Mouse (Mus musculus): ENCODE measurements around the gene Chd2. TPM values are rescaled to one million over a fixed set of nuclear protein-coding genes. Genes with fewer than 3 reads are reported as not detected.

Gene Chd2
- total RNA-seq, 2 experiments from 2014 or later, result 47.5 to 118 TPM

DNA sequence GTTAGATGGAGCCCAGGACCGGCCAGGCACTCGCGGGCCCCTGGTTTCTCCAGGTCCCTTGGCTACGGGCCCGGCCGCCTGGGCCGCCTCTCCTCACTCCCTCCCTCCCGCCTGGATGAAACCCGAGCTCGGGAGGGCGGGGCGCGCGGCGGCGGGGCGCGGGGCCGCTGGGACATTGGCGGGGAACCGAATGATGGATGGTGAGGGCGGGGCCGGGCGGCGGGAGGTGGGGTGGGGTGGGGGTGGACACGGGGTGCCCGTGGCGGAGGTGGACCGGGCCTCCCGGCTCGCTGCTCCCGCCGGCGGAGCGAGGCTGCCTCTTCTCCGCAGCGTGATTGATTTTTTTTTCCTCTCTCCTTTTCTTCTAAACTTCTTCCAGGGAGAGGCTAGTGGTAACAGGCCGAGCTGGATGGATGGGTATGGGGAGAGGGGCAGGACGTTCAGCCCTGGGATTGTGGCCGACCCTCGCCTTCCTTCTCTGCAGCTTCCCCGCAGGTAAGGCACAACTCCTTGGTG, 150.6 kb downstream of the Chd2 start:
- ATAC-seq (replicated peaks; ENCODE audit: poor library complexity, severe bottlenecking), result peak; percentile 66

DNA sequence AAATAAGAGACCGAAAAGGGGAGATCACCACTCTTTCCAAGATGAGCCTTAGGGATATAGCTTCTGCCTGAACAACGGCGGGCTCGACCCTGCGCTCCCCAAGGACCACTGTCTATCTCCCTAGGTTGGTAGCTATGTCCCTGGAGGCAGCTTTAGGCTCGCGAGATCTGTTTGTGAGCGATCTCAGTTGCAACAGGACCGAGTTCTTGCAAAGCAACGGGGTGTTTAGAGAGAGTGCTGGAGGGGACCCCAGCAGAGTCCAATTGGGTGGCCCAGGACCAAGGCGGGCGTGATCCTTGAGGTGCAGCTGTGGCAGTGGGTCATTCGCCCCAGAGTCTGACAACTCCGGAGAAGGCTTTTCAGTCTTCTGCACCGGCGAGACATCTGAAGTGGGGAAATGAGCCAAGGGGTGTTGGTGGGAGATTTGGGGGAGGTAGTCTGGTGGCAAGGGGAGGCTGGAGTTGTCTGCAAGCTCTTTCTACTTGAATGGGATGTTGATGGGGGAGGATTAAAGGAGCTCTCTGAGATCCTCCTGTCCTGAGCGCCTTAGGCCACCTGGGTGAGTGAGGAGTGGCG, 151.1 kb downstream of the Chd2 start:
- ATAC-seq (replicated peaks; ENCODE audit: poor library complexity, severe bottlenecking), result no peak

DNA sequence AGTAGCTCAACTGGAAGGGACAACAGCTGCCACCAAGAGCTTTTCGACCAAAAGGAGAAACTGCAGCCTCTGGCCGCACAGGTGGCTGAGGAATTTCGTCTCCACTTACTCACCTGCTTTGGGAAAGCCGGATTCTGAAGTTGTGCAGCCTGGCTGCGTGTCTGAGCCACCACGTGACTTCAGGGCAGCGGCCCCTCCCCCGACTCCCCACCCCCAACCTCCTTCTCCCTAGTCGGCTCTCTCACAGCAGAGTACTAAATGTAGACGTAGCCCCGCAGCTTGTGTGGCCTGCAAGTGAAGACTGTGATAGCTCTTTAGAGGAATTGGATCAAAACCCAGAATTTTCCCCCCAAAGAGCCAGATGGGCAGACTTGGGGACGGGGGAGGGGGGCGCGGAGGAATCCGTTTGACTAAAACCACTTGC, 151.7 kb downstream of the Chd2 start:
- ATAC-seq (replicated peaks; ENCODE audit: poor library complexity, severe bottlenecking), result no peak

DNA sequence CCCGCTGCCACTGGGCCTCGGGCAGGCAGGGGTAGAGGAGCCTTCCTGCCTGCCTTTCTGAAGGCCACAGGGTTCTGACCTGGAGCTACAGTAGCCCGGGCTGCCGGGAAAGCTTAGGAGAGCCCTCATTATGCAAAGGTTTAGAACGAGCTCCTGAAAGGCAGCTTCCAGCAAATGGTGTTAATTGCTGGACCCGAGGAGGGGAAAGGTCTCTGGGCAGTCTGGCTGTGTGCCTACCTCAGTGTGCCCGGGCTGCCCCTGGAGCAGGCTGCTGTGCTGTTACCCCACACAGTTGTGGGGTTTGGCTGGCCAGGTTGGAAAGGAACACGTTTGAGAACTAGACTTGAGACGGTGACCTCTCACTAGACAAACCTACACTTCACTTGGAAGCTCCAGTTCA, 152.2 kb downstream of the Chd2 start:
- no peak for ATAC-seq (replicated peaks; ENCODE audit: poor library complexity, severe bottlenecking)

DNA sequence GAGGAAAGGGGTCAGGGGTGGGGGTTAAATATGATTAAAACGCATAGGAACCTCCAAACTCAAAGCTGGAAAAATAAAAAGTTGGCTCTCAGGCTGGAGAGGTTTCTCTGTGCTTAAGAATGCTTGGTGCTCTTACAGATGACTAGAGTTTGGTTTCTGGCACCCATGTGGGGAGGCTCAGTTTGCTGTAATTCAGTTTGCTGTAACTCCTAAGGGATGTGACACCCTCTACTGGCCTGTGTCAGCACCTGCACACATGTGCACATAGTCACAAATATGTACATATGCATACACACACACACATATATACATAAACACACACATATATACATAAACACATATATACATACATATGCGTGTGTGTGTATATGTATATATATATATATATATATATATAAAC, 152.8 kb downstream of the Chd2 start:
- ATAC-seq (replicated peaks; ENCODE audit: poor library complexity, severe bottlenecking), result no peak

DNA sequence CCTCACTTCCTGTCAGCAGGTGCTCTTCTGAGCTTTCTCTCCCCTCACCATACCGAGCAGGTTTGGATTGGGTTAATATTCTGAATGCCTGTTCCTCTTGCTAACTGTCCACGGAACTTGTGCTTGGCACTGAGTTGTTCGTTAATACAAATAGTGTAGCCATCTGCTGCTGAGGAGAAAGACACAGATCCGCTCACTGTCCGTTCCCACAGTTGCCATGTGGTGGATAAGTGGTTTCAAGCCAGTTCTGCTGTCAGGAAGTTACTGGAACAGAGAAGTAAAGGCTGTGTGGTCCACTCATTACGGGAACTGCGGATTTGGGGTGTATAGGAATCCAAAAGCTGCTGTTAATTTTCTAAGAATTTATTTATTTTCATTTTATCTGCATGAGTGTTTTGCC, 158.8 kb downstream of the Chd2 start:
- ATAC-seq (replicated peaks; ENCODE audit: poor library complexity, severe bottlenecking), result no peak

DNA sequence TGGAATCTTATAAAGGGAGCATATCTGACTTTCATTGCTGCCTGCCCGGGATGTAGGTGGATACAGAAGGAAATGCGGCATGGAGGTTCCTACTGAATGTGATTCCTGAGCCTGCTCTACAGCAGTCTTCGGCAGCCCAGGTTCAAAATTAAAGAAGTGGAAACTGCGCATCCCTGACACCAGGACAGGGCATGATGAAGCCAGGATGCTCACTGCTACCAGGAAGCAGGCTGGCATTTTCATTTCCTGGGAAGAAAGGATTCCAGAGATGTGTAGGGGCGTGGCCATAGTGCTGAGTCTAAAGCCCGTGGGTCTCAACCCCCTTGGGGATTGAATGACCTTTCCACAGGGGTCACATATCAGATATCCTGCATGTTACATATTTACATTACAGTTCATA, 163.6 kb downstream of the Chd2 start:
- no peak for ATAC-seq (replicated peaks; ENCODE audit: poor library complexity, severe bottlenecking)

DNA sequence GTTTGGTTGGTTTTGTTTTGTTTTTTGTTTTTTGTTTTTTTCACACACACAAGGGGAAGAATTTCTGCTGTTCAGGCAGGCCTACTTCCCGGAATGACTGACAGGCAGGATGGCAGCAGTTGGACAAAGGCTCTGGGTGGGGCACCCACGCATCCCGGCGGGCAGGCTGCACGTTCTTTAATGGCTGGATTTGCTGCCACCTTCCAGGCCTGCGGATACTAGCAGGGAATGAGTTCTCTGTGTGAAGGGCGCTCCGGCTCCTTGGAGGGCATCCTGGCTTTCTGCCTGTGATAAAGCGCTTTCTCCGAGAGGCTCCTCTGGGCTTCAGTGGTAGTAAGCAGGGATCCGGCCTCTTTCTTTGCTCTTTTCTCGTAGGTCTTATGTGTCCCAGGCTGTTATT, 164.3 kb downstream of the Chd2 start:
- ATAC-seq (replicated peaks; ENCODE audit: poor library complexity, severe bottlenecking), result no peak

Other genes starting within 250 kb of the Chd2 start
- not detected in 2 replicates for gene Rgma, start 166.3 kb downstream of the Chd2 start, total RNA-seq (2014; fragmentation: Nextera tagmentation)
- not detected in 2 replicates for gene Rgma, start 166.3 kb downstream of the Chd2 start, total RNA-seq (2017)
- 3.0 and 5.8 TPM in 2 replicates for gene Fam174b, start 198.5 kb upstream of the Chd2 start, total RNA-seq (2014; fragmentation: Nextera tagmentation)
- gene Fam174b, start 198.5 kb upstream of the Chd2 start, total RNA-seq (2017), result 3.9 and 6.6 TPM in 2 replicates

All from granulocyte monocyte progenitor cell, adult 5-6 weeks (primary cell).